Mouse (Mus musculus) Muller cell, postnatal 12 days (primary cell): ENCODE measurements at regions not wholly inside any gene's neighbourhood (a gene's known extent, or its start where the extent isn't known, plus 50 kb on each side); places are given as distances from the start of the nearest gene placed in this dataset.

ENCODE experiments used
- DNase-seq: peaks from one replicate; pipeline ENCODE4 v3.0.0-alpha.2; 2015; ENCODE audit errors: inconsistent ontology term

DNA sequence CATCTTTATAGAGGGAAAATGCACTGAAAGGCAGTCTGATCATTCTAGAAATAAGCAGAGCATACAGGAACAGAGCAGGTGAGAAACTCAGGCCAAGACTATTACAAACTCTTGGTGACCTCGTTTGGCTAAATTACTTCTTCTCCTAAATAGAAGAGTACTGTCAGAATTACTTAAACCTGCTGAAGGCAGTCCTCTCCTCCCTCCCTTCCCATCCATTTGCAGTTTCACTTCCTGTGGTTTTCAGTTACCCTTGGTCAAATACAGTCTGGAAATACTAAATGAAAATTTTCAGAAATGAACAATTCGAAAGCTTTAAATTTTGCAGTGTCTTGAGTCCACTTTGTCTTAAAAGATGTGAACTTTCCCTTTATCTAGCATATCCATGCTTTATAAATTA is 135.8 kb downstream of the Rnd3 start:
- no peak for DNase-seq

DNA sequence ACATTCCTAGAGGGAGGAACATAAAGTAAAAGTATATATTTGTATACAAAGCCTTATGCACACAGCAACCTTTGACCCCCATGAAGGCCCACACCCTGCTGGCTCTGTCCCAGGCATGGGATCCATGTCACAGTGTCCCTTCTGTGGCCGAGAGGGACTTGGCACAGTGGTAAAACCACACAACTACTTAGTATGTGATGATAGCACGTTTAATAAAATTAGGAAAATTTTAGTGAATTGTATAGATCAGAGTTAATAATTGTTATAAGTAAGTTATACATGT is 140.7 kb downstream of the Rnd3 start:
- no peak for DNase-seq

DNA sequence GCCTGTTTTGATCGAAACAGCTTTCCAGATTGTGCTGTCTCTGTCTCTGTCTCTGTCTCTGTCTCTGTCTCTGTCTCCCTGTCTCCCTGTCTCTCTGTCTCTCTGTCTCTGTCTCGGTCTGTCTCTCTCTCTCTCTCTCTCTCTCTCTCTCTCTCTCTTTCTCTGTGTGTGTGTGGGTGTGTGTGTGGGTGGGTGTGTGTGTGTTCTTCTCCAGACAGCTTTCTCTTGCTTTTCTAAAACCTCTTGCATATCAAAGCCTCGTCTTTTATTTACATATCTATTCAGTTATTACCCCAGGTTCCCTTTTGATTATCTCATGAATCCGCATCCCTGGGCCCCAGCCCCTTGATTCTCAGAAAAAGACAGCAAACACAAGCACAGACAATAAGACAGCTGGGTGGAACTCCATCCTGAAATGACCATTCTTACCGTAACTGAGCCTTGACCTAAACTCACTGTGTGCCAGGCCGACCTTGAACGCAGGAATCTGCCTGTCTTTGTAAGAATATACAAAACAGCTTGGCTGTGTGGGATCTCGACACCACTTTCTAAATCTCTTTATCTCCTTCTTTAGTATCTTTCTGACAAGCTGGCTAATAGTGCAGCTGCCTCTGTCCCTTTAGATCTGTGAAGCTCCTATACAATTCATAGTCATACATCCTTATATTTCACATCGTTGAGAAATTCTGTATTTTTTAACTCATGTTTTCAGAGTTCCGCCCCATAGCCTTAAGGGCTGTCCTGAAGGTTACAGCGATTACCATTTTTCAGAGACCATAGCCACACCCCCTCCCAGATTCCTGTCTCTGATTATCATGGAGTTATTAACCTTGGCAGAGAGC is 141.3 kb downstream of the Rnd3 start:
- DNase-seq, result no peak

GRCm38 (mm10) chr2:51006818-51007217 is 142.1 kb downstream of the Rnd3 start:
- no peak for DNase-seq

DNA sequence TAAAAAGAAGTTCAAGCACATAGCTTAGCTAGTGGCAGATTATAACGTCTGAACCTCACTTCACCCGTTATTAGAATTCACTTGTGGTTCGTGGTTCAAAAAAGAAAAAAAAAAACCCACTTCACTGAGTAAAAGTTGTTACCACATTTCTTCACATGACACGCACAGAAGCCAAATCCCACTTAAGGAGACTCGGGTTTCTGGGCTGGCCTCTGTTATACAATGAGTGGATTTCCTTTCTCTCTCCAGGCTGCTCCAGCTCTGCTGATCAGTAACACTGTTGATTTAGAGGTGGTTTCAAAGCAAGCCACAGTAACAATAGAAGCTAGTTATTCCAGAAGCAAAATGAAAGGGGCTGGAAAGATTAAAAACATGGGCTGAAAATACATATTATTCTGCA is 147.4 kb downstream of the Rnd3 start:
- DNase-seq, result no peak

- peak; percentile 93 for DNase-seq
Observed at GRCm38 (mm10) chr2:50983883-50984410, 165.0 kb downstream of the Rnd3 start.

- no peak for DNase-seq
Observed at GRCm38 (mm10) chr2:50982571-50982970, 166.3 kb downstream of the Rnd3 start.

GRCm38 (mm10) chr2:50978356-50978755 is 170.6 kb downstream of the Rnd3 start:
- no peak for DNase-seq

GRCm38 (mm10) chr2:50971131-50971825 is 177.6 kb downstream of the Rnd3 start:
- peak; percentile 91 for DNase-seq

DNA sequence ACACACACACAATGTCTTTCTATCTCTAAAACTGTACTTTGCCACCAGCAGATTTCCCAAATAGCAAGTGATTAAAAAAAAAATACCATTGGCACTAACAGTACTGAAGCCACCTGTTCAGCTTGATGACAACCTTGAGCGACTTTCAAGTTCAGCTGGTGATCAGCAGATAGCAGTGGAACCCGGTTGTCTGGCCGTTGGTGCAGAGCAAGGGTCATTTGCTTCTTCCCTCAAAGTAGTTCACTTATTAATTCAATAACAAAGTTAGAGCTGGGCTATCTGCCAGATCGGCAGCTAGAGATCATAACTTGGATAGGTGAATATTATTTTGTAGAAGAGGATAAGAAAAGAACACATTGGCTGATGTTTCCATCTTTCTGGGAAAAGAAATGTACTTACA is 180.5 kb downstream of the Rnd3 start:
- DNase-seq, result no peak

DNA sequence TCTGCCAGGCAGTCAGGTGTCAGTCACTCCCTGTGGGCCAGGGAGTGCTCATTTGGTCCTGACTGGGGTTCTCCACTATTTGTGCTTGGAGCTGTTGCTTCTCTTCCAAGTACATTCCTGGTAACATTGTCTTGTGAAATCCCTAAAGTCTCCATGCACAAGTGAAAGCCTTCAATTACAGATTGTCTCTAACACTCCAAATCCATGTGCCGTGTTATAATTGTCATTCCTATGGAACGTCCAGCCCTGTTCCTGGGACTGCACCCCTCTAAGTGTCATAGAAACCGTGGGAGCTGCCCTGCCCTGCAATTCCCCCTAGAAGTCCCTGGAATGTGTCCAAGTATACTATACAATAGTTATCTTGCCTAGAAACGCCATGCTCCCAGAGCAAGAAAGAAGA is 181.1 kb downstream of the Rnd3 start:
- DNase-seq, result no peak

- DNase-seq, result no peak
Observed at GRCm38 (mm10) chr2:50967133-50967532, 181.8 kb downstream of the Rnd3 start.

DNA sequence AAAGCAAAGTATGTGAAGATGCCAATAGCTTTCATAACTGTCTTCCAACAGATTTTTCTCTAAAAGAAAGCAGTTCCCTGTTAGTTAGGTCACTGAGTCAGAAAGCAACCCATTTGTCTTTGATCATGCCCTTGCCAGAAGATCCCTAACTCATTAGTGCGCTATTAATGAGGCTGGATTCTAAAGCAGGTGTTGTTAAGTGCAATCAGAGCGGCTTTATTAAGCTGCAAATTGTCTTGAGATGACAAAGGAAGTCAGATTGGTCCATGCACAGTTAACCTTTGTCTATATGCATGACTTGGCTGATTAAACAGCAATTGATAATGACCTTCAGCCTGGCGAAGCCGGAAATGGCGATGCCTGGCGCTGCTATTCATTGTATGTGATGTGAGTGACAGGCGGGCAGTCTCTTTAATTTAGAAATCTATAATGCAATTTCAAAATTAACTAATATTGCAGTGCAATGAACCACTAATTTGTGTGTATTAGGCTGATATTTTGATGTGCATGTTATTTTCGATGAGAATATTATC is 183.4 kb downstream of the Rnd3 start:
- peak; percentile 57 for DNase-seq

DNA sequence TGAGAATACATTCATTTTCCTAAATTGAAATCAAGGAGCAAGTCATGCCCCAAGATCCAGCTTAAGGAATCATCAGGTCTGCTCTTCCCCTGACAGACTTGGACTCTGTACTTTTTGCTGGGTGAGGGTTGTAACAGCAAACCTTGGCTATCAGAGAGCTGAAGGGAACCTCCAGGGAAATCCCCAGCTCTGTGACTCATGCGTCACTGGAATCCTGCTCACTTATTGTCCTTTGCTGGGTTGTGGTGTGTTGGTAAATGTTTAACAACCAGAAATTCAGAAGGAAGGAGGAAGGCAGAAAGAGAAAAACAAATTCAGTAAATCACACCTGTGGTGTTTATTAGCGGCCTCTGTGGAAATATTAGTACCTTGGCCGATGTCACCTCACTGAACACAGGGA is 184.8 kb downstream of the Rnd3 start:
- peak; percentile 77 for DNase-seq

GRCm38 (mm10) chr2:50961049-50961448 is 187.9 kb downstream of the Rnd3 start:
- no peak for DNase-seq

- no peak for DNase-seq
Observed at GRCm38 (mm10) chr2:50959323-50959722, 189.6 kb downstream of the Rnd3 start.

- DNase-seq, result peak; percentile 71
Observed at GRCm38 (mm10) chr2:50954361-50955066, 194.4 kb downstream of the Rnd3 start.

- no peak for DNase-seq
Observed at GRCm38 (mm10) chr2:50951027-50951426, 197.9 kb downstream of the Rnd3 start.

DNA sequence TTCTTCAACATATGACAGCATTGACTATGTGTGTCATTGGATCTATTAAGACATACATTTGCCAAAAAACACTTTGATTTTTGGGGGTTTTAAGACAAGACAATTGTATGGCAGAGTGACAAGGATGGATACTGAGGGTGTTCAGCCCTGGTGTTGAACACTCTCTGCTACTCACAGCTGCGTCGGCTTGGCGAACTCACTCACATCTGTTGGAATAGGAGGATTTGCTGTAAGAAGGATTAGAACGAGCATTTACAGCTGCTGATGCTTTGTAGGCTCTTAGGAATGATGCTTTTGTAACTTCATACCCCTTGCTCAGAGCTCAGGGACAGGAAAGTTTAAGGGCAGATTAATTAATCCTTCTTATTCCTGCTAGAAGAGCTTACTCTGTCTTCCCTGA is 199.2 kb downstream of the Rnd3 start:
- DNase-seq, result no peak

DNA sequence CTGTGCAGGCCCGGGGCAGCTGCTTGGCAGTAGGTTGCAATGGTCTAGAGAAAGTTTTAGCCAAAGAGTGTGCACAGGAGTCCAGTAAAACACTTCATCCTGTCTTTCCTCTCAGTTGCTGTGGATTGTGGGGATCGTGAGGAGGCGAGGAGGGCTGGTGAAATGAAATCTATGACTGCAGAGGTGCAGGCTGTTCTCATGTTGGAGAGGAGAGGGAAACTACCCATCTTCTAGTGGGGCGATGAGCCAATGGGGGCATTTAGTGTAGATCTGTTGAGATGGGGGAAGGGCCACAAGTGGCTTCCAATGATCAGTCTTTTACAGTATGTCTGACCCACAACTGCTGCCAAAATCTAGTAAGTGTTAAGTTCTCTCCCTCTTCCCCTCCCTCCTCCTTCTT is 203.4 kb downstream of the Rnd3 start:
- DNase-seq, result no peak

GRCm38 (mm10) chr2:50943180-50943579 is 205.7 kb downstream of the Rnd3 start:
- DNase-seq, result no peak

- no peak for DNase-seq
Observed at GRCm38 (mm10) chr2:50942741-50943140, 206.2 kb downstream of the Rnd3 start.
